Mouse (Mus musculus) kidney, adult 8-10 months (tissue): ENCODE measurements at regions not wholly inside any gene's neighbourhood (a gene's known extent, or its start where the extent isn't known, plus 50 kb on each side); places are given as distances from the start of the nearest gene placed in this dataset.
A peak's percentile ranks its signal among the peaks of the same experiment; 100 is the strongest.

Experiments
- DNase-seq, 2 experiments: peaks; one replicate each; pipeline ENCODE4 v3.0.0; 2022

DNA sequence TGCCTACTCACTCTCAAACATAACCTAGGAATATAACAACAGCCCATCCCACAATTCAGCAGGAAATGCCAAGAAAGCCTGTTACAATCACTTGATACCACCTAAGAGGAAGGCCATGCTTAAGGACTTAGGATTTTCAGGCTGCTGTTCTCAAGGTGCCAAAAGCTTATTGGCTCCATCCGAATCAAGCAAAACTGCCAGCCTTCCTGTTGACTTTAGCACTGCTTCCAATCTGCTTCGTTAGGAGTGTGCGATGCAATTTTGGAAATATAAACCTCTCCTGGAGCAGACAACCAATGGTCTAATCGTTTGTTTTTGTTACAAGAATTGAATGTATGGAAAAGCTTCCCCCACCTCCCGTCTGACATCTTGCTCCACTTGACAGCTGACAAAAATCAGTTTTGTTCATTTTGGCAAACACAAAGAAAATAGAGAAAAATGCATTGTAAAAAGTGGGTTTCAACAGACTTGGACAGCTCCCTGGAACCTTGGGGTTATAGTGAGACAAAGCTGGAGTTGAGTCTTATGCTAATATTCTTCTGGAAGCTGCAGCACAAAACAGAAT lies 2620.0 kb upstream of the Gm7489 start:
- DNase-seq: no peak

DNA sequence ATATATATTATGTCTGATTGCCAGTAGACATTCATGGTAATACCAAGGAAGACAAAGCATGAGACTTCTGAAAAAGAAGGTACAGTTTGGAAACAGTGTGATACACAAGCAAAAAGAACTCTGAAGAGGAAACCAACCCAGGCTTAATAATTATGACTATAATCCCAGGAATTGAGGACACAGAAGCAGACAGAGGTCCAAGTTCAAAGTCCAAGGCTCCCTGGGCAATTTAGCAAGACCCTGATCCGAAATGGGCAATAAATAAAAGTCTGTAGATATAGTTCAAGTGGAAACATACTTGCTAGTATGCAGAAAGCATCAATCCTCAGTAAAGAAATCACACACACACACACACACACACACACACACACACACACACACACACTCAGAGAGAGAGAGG lies 2618.7 kb upstream of the Gm7489 start:
- DNase-seq: peak in 1 of 2 experiments; percentile 34

DNA sequence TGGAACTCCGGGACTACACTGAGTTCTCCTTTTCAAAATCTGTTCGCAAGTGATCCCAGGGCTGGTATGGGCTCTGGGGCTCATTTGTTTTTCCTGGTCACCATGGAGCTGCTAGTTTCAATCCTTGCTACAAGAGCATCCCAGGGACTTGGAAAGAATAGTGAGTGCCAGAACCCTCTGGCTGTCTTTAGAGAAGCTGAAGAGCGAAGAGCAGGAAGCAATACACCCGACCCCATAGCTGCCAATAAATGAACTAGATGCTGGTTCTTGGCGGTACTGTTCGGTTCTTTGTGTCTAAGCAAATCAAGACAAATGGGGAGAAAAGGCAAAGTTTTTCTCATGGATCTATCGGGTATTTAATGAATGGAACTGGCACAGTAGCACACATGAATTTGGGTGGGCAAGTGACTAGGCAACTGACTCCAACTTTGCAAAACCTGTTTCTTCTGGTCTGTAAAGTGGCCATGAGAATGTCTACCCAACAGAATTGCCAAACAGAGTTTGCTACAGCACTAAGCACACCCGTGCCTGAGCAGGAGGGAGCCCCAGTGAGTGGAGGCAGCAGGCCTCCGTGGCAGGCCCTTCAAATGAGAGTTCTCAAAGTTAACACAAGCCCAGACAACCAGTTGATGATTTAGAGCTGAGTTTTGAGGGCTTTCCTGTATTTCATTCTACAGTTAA lies 2612.9 kb upstream of the Gm7489 start:
- no peak for DNase-seq

DNA sequence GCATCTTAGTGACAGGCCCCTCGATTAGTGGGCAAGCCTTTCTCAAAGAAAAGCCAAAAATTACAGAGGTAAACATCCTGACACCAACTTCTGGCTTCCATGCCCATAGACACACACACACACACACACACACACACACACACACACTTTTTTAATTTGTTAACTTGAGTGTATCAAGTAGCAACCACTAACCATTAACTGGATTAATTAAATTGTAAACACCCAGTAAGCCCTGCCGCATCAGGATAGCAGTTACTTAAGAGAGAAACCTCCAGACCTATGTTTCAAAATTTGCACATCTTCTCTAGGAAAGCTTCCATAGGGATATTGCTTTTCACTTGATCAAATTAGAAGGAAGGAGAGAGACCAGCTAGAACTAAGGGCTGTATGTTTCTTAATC lies 2599.4 kb upstream of the Gm7489 start:
- peak in 1 of 2 experiments; percentile 9 for DNase-seq

DNA sequence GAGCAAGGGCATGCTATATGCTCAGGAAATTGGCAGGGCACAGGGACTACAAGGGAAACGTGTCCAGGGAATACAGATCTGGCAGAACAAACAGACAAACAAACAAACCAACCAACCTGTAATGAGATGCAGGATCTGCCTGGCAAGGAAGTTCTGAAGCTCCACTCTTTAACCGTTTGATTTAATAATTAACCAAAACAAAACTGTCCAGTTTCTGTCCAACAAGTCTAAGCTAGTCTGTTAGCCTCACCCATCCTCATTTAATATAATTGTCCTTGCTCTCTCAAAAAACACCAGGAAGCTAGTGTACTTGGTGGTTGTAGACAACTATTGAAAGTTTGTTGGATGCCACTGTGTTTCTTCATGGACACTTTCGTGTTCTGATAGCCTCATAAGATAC lies 2598.4 kb upstream of the Gm7489 start:
- peak; percentile 24 to 34 for DNase-seq

DNA sequence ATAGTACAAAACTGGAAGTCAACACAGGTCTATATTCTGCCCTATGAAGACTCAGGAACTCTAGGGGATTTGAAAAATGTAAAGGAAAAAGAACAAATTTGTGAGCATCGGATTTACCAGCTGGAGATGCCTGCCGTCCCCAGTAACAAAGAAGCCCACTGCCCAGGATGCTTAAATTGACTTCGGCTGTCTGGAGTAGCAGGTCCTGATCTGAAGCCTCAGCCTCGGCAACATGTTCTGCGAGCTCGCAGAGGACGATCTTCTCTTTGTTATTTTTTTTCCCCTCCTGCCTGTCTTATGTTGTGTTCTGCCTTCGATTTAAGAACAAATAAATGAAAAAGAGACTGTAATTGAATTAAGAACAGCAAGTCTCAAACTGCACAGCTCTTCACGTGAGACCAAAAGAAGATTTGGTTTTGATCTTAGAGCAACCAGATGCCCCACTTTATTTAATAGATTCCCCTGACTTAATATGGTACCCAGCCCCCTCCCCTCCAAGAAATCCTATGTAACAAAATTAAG lies 2595.7 kb upstream of the Gm7489 start:
- no peak for DNase-seq

DNA sequence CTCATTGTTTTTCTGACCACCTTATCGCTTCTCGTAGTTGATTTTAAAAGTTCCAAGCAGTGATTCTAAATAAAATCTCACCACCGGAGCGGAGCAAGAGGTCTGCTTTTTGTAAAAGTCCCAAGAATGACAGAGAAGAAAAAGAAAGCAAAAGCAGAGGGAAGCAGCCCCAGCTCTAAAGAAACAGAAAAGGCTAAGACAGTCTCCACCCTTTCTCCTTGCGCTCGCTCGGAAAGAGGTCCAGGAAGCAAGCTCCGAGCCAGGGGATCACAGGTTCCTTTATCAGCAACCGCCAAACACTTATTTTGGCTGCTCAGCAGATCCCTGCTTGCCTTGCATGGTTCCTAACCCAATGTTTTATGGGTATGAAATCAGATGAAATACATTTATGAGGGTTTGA lies 2594.8 kb upstream of the Gm7489 start:
- DNase-seq: no peak

DNA sequence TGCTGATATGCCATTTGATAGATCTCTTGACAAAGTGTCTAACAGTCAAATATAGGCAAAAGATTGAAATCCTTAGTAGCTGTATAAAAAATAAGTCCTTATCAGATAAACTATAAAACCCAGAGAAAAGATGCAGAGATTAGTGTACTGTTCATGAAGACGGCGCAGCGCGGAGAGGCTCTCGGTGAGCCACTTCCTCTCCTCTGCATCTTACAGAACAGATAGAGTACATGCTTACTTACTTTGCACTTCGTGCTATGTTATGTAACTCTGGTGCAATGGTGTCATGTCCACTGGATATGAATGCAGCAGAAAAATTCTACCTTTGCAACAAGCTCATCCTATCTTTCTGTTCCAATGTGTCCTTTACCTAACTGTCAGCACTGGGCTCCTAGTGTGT lies 2593.5 kb upstream of the Gm7489 start:
- DNase-seq: no peak

DNA sequence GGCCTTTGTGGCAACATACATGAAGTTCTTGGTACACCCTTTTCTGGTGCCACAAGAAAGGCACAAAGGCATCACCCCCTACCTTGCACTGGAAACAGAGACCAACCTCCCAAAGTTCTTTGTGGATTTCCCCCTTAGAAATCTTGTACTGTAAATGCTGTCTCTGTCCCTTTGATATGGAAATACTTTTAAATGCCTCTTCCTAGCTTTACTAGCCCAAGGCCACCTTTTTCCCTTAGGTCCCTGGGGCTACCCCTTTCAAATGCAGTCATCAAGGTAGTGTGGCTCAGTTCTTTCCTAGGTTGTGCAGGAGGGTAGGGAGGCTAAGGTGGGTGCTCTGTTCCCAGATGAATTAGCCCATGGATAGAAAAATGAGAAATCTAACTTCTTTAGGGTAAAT lies 2587.9 kb upstream of the Gm7489 start:
- DNase-seq: no peak

DNA sequence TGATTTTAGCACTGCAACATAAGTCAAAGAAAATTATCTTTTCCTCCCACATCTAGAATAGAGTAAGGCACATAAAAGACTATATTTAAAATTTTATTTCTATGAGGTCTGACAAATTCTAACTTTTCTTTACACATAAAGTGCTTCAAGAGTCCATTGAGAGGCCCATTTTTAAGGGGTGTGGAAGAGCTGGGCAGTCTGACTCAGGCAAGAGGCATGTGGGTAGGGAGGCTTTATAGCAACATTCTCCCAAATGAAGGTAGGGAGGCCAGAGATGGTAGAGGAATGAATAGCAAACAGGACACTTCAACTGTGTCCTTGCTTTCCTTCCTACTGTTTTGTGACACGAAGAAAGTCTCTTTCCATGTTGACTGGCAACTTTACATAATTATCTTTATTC lies 2566.6 kb upstream of the Gm7489 start:
- no peak for DNase-seq

DNA sequence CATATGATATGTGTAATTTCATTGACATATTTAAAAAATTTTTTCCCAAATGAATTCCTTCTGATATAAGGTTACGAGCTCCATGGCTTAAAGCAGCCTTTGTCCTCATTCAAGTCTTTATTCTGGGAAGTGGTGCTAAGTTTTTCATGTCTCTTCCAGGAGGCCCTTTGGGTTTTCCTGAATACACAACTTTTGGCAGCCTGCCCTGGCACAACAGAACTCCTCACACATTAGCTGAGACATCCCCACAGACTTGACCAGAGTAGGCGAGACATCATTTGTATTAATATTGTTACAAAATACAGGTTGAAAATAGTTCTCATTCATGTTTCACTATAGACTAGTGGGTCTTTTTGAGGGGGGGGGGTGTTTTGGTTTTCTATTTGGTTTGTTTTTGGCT lies 2565.9 kb upstream of the Gm7489 start:
- no peak for DNase-seq

DNA sequence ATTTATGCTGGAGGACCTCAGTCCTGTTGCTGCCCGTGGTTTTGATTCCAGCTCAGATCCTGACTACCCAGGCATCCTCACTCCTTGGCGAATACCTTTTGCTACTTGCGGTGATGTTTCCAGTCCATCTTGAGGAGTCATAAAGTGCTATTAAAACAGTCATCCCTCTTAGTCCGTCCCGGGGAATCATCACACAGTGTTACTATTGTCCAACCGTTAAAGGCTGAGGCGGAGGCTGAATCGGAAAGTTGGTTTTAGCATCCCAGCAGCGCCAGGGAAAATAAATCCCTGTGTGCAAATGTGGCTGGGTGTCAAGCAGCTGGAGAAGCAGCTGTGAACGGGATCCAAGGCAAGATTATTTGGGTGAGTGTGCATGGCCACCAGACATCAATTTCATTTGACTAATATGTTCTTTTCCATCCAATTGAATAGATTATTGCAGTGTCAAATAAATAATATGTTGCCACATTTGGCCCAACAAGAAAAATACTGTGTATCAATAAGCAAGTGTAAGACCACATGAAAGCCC lies 2564.3 kb upstream of the Gm7489 start:
- no peak for DNase-seq

DNA sequence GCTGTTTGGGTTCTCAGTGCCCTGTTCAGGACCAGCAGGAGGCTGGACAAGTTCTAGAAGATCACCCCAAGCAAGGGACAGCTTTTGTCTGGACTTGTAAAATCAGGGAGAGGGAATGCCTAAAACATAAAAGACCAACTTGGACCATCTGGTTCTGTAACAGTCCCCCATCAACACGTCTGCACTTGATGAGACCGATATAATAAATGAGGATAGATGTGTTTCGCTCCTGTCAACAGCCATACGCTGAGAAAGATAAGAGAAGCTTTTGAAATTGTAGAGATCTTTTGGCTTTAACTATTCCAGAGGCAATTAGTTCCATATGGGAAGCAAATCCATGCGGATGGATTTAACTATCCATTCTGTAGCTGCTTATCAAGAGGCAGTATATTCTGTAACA lies 2561.4 kb upstream of the Gm7489 start:
- DNase-seq: no peak

DNA sequence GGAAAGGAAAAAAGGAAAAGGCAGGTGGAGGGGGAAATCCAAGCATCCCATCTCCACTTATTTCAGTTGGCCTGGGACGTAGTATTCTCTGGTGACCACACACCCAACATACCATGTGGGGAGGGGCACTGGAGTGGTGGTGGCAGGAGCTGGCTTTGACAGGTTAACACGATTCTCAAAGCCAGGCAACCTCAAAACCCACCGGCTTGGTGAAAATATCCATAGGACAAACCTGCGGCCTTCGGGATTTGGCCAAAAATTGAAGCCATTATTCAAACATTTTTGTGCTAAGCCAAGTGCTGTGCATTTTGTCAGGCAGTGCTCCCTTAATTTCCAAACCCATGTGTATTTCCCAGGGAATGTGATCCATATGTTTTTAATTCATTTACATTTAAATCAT lies 2560.5 kb upstream of the Gm7489 start:
- DNase-seq: no peak

DNA sequence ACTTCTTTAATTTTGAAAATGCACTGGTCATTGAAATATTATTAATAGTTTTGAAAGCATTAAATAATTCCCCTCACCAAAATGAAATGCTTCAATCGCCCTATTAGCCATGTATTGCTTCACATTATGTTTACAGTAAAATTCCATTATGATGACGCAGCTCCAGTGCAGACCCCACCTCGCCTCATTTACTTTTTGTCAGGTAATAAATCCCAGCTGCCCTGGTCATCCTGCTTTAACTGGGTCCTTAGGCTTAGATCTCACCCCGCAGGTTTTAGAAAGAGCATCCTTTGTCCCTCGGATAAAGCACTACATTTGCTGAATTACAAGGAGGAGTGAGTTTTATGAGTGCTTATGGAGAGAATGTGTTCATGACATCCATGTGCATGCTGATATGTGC lies 2557.0 kb upstream of the Gm7489 start:
- no peak for DNase-seq

DNA sequence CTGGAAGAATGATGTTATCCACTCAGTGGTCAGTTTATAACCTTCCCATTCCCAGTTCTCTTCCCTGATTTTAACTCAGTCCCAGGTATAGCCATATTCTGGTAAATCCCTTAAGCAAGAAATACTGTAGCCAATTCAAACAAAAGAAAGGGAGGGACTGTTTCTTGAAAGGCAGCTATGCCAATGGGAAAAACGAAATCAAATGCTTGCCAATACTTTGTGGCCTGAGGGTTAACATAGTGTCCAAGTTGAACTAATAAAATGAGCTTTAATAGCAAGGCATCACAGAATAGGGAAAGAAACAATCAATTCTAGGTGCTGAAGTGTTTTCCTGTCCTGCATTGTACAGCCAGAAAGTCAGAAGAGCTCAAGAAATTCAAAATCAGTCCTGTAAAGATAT lies 2548.3 kb upstream of the Gm7489 start:
- DNase-seq: no peak

DNA sequence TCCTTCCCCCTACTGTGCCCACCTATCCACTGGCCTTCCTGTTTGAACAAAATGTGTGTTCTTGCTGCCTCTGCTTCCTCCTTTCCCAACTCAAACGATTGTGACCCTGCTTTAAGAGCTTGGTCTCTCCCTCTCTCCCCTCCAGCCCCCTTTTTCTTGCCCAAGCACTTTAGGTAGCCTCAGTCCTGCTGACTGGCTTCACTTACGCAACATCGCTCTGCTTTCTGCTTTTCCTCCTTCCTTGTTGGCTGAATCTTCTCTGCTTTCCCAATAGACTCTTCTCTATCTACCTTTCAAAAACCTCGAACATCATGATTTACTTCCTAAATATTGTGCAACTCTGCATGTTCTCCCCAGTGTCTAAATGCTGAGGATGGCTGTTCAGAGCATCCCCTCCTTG lies 2538.4 kb upstream of the Gm7489 start:
- DNase-seq: no peak

DNA sequence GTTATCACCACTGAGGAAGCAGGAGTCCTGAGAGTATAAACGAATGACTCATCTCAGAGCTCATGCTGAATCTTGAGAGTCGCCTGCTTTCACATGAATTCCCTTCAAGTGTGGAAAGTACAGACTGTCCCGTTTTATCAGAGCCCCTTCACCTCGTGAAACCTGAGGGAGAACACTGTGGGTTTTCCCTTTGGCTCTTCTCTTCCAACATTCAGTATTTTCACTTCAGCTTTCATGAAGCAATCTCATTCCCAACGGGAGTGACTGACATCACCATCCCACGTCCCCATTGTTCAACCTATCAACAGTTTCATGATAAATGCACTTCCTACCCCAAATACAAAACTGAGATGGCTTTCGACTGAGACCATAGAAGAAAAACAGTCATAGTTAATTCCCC lies 2521.3 kb upstream of the Gm7489 start:
- DNase-seq: no peak

DNA sequence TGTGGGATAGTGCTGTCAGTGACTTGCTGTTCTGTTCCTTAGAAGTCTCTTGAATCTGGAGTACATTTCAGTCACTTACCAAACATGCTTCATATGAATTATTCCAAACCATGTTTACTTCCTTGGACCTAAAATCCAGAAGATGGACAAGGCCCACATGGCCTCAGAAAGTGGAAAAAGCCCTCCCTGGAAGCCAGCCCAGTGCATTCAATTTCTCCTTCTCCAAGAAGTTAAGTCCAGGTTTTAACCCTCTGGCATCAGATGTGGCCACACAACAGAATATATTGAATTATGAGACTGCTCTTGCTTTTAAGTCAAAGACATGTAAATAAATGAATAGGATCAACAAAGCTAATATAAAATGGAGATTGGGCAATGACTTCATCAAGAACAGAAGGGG lies 2513.5 kb upstream of the Gm7489 start:
- DNase-seq: no peak

DNA sequence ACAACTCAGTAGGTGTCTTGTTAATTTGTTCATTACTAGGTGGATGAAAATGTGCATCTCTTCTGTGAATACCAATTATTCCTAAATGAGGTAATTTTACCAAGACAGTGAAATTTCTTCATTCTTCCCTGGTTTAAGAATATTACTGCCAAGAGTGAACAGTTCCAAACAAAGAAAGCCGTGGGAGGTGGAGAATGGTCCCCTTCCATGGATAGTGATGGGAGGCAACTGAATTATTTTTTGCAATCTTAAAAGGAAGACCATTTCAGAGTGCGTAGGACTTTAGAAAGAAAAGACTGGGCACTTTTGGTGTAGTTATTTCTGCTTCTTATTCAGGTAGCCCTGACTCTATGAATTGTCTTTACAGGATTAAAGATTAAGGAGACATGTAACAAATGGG lies 2494.3 kb upstream of the Gm7489 start:
- no peak for DNase-seq

DNA sequence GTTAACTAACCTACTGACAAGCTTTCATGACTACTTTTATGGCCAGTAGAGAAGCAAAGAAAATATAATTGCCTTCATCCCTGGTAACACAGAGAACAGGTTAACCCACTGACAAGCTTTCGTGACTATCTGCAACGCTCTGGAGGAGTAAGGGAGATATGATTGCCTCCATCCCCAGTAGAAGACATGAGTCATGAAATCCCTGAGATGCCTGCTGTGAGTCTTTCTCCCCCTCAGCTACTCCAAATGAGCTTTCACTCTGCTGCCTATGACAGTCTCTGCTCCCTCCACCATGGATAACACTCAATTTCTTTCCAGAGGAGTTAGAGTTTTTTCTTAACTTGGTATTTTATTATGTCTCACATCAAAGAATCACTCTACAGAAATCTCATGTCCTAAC lies 2493.4 kb upstream of the Gm7489 start:
- no peak for DNase-seq

DNA sequence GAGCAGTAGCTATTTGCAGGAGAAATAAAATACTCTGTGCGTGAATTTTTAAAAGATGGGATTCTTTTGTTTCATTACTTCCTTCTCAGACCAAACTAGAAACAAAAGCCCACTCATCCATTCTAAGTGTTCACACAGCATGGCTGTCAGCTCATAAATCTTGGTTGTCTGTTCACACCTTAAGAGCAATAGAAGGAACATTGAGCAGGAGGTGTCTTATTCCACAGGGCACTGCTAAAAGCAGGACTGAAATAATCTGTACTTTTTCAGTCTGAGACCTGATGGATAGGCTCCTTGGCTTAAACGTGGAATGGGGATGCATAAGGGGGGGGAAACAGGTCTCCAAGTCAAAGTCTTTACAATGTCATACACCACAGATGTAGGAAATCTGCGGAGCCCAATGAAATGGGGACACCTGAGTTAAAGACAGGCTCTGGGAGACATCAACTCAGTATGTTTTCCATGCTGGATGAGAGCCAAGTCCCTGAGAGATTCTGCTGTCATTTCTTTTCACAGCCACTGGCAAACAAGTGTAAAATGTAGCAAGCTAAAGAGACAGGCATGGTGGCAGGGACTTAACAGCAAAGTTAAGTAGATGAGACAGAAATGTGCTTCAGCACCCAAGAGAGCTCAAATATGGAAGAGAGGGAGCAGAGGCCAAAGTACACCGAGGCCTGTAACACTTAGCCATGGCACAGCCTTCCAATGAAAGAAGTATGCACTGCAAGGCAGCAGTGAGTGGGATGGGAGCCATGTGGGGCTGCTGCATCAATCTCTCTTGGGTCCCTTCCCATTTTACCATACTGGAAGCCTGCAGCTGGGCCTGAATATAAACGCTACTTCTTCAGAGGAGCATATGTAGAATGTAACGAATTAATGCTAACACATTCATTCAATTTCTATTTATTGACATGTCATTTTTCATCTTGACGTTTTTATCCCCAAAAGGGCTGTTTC lies 2492.0 kb upstream of the Gm7489 start:
- DNase-seq: no peak

DNA sequence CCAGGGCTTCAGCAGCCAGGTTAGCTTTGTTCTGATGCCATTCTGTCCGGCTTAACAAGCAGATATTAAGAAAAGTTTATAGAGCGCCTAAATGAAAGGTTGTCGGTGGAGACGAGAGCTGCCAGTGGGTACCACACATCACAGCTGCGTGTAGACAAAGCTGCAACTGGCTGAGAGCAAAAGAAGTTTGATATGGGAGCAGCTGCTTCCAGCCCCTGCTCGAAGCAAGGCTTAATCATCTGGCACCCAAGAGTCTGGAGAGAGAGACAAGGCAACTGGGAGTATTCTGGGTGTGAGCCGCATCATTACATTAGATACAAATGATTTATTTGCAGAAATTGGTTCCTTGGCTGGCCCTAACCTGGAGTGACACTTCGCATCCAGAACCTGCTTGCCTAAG lies 2488.7 kb upstream of the Gm7489 start:
- no peak for DNase-seq

DNA sequence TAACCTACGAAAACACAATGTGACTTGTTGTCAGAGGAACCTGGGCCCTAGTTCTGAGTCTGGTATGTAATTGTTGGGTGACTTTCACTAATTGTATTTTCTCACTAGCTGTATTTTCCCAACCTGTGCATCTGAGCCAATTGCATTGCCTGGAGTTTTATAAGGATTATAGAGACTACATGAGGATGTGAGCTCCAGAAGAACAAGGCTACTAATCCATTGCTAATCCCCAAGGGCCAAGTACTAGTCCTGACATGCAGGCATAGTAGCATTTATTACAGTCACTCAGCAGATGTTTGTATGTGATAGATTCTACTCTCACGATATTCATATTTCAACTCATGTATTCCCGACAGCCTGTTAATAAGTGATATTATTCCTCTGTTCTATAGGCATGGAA lies 2481.1 kb upstream of the Gm7489 start:
- DNase-seq: no peak
